Mouse (Mus musculus) Muller cell, postnatal 12 days (primary cell): ENCODE results near the gene Celsr1.
"Not testable (repeated sequence)": the region's sequence is repeated elsewhere in the genome, so short reads cannot be mapped to it uniquely, and the experiment has no call there.

ENCODE experiments used
- DNase-seq: peaks from one replicate; pipeline ENCODE4 v3.0.0-alpha.2; 2015; ENCODE audit errors: inconsistent ontology term

The Celsr1 gene

GRCm38 (mm10) chr15:85892498-85893118 lies 141.0 kb downstream of the Celsr1 start:
- no peak for DNase-seq

- DNase-seq: no peak
These were observed 141.6 kb downstream of the Celsr1 start for GRCm38 (mm10) chr15:85891971-85892370.

DNA sequence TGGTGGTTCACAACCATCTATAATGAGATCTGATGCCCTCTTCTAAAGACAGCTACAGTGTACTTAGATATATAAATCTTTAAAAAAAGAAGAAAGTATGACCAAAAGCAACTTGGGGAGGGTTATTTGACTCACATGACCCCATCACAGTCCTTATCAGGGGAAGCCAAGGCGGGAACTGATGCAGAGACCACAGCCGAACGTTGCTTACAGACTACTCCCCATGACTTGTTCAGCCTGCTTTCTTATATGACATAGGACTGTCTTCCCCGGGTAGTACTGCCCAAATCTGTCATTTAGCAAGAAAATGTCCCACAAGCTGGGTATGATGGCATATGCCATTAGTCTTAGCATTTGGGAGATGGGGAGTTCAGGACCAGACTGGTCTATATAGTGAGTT lies 144.3 kb downstream of the Celsr1 start:
- DNase-seq: no peak

GRCm38 (mm10) chr15:85885606-85886005 lies 148.0 kb downstream of the Celsr1 start:
- no peak for DNase-seq

DNA sequence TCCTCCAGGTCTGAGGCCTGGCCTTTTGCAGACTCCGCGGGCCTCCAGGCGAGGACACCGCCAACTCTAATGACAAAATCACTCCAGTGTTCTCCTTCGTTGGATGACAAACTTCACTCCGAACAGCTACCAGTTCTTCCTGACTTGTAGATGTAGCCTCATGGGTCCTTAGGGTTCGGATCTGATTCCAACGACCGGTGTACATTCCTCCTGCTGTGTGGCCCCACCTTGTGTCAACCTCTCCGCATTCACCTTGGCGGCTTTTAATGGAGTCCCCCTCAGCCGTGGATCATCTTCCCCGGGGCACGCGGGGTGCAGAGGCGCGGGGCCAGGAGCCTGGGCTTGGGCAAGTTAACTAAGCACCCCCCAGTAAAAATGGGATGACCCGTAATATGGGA lies 154.1 kb downstream of the Celsr1 start:
- no peak for DNase-seq

GRCm38 (mm10) chr15:85878848-85879497 lies 154.6 kb downstream of the Celsr1 start, which contains the start of gene Trmu:
Gene Trmu, plus strand, starts transcription at chr15:85879312.
- peak; percentile 96 for DNase-seq

DNA sequence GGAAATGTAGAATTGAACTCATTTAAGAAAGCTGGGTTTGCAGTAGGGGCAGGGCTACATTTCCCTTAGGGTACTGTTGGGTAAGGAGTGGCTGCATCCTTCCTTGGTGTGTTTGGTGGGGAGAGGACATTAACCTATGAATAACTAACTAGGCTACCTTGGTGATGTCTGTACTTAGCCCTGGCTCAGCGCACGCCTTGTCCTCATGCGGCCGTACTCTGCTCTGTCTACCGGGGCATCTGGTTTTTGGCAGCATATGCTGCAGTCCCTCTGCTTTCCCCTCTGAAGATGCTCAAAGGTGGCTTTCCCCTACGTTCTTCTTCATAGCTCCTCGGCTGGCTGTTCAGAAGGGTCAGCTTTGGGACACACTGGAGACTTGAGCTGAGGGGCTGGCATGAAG lies 156.2 kb downstream of the Celsr1 start:
- no peak for DNase-seq

DNA sequence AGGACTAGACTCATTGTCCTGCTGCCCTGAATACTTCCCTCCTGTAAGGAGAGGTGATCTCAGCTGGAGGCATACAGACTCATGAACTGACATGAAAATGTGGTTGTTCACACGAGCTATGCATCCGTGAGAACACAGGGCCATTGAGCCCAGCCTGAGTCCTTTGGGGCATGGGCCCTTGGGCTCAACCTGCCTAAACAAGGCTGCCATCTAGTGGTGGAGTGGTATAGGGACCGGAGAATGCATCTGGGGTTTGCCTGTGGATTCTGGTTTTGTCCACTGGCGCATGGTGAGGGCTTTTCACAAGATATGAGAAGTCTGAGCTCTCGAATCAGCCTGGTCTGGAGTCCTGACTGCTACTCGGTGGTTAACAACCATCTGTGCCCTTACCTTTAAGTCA lies 165.9 kb downstream of the Celsr1 start:
- peak; percentile 62 for DNase-seq

DNA sequence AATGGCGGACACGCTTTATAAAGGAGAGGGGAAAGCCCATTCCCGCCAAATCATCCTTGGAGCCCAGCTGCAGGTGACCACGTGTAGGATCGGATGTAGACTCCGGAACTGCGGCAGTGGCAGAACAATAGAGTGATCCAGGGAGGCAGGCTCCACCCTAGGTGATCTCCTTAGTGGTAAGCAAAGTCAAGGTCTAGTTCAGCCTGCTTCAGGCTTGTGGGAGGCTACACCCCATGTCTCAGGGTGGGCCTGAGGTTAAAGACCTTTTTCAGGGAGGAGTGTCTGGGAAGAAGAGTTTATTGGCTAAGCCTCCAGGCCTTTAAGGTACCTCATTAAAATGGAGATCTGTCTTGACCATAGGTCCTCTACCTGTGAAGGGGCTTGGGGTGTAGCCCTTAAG lies 167.7 kb downstream of the Celsr1 start:
- not testable (repeated sequence) for DNase-seq

- peak; percentile 96 for DNase-seq
These were observed 174.0 kb downstream of the Celsr1 start, which contains the start of gene Gtse1 for GRCm38 (mm10) chr15:85859490-85860031. Gene Gtse1, plus strand, starts transcription at chr15:85859745.

DNA sequence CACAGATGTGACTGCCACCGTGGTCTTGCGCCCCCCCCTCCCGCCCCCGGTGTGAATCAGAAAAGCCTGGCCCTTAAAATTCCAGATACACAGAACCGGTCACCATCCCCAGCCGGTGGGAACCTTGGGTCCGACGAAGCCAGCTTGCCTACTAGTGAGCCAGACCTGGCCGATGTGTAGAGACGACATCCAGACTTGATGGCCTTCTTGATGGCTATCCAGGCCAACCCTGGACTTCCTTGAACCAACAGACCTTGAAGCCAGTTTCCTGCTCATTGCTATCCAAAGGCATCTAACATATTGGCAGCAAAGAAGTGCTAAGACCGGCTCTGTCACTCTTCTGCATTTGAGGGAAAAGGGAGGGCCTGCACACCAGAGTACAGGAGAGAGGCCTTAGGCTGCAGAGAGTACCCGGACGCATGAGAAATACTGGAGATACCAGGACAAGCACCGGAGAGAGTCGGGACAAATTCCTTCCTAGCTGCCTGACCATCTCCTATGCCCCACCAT lies 174.5 kb downstream of the Celsr1 start:
- DNase-seq: no peak

- no peak for DNase-seq
These were observed 181.8 kb downstream of the Celsr1 start for GRCm38 (mm10) chr15:85851656-85852392.
